Mouse (Mus musculus) hindbrain, embryonic 11.5 days (tissue): ENCODE data around the gene Lpar3. TPM values are rescaled to one million over a fixed set of nuclear protein-coding genes. Genes with fewer than 3 reads are reported as not detected.

Experiments
- ATAC-seq: fragments of 200-750 bp; cut with Nextera tagmentation; 2 replicates; pipeline ENCODE4 v1.8.0; 2017; ENCODE audit warnings: mild to moderate bottlenecking, moderate TSS enrichment, moderate library complexity; ENCODE audit not compliant: low FRiP score
- DNase-seq: peaks from one replicate; pipeline ENCODE4 v3.0.0-alpha.2; 2015; ENCODE audit warnings: low spot score
- H3K27ac ChIP-seq: fragments of 300-500 bp; sonication (generic); 2 replicates; pipeline ENCODE4 v1.5.1; 2014; ENCODE audit warnings: mild to moderate bottlenecking, low read depth, low read length
- H3K27me3 ChIP-seq: fragments of 300-500 bp; sonication (generic); 2 replicates; pipeline ENCODE4 v1.6.1; 2014; ENCODE audit warnings: mild to moderate bottlenecking, low read length, moderate library complexity, mixed read lengths; ENCODE audit not compliant: control insufficient read depth, insufficient read depth
- H3K36me3 ChIP-seq: fragments of 300-500 bp; sonication (generic); 2 replicates; pipeline ENCODE4 v1.6.1; 2014; ENCODE audit warnings: mild to moderate bottlenecking, low read length, moderate library complexity, mixed read lengths; ENCODE audit not compliant: control insufficient read depth, insufficient read depth
- H3K4me1 ChIP-seq: fragments of 300-500 bp; sonication (generic); replicated peaks from 2 replicates; pipeline ENCODE4 v1.6.1; 2014; ENCODE audit warnings: low read length, mixed read lengths; ENCODE audit not compliant: control insufficient read depth, insufficient read depth
- H3K4me2 ChIP-seq: fragments of 300-500 bp; sonication (generic); replicated peaks from 2 replicates; pipeline ENCODE4 v1.6.1; 2014; ENCODE audit warnings: mild to moderate bottlenecking, low read depth, low read length
- H3K4me3 ChIP-seq: fragments of 300-500 bp; sonication (generic); 2 replicates; pipeline ENCODE4 v1.5.1; 2014; ENCODE audit warnings: low read depth, low read length
- H3K9ac ChIP-seq: fragments of 300-500 bp; sonication (generic); 2 replicates; pipeline ENCODE4 v1.6.1; 2014; ENCODE audit warnings: low read depth, low read length
- H3K9me3 ChIP-seq: fragments of 300-500 bp; sonication (generic); 2 replicates; pipeline ENCODE4 v1.6.1; 2016; ENCODE audit warnings: low read length; ENCODE audit not compliant: control insufficient read depth
- WGBS: fragments of 180-500 bp; shearing (Covaris S2); extraction: QIAGEN DNeasy Blood & Tissue Kit; methylation state at CpG from one replicate; pipeline ENCODE4 v1.1.7; 2014; 5-methylcytosine and 5-hydroxymethylcytosine counted together
- polyA plus RNA-seq: library from polyadenylated mRNA; unstranded; fragments of >200 nt; fragmentation: Nextera tagmentation; extraction: Ambion mirVana; gene quantifications from 2 replicates; pipeline ENCODE4 v1.2.1, GENCODE M21; 2014

Lpar3 gene
- polyA plus RNA-seq, 1 experiment from 2014 or later, result 1.4 TPM

DNA sequence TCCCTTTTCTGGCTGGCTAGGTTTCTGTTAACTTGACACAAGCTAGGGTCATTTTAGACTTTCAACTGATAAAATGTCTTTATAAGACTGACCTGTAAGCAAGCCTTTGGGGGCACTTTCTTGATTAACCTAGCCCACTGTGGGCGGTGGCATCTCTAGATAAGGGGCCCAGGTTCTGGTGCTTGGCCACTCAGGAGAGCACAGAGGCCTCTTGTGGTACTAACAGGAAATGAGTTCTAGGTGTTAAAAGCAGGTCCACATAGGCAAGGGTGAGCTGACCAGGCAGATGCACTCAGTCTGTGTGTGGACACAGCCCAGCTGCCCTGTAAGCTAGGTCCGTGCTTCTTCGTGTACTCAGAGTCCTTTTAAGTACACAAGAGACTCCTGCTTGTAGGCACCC, 112.5 kb downstream of the Lpar3 start:
- H3K36me3 ChIP-seq, result no peaks in the 10 kb centered on the region
- no peaks in the 10 kb centered on the region for H3K27me3 ChIP-seq
- DNase-seq (no peak), ATAC-seq (no peak)
- H3K4me3 ChIP-seq, result no peak overlapping the region
- no peaks in the 10 kb centered on the region; the same call in 1 of the 2 replicates for H3K4me1 ChIP-seq
- 92% methylated on average over 3 of the region's 3 CpGs for WGBS
- no peak overlapping the region for H3K27ac ChIP-seq
- H3K4me2 ChIP-seq, result no peak overlapping the region
- no peaks in the 10 kb centered on the region for H3K9me3 ChIP-seq
- H3K9ac ChIP-seq, result no peak overlapping the region

DNA sequence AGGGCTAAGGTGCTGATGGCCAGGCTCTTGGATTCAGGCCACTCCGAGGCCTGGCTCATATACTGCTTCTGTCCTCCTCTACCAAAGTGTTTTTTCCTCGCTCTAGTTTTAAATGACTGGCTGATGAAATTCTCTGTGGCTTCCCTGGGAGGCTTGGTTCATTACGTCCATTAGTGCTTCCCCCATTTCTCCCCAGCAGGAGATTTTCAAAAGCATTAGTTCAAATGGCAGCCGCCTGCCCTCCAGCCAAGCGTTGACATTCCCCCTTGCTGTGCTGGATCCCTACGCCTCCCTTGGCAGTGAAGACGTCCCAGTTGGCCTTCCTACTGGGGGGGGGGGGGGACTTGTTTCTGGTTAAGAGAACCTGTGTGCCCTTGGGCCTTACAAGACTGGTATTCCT, 113.3 kb downstream of the Lpar3 start:
- WGBS, result 23% methylated on average over 7 of the region's 7 CpGs
- no peaks in the 10 kb centered on the region for H3K4me1 ChIP-seq
- H3K4me3 ChIP-seq, result no peak overlapping the region
- H3K9ac ChIP-seq, result no peak overlapping the region
- ATAC-seq (no peak), DNase-seq (no peak)
- H3K9me3 ChIP-seq, result no peaks in the 10 kb centered on the region
- H3K27ac ChIP-seq, result peak overlapping the region; percentile 8; the same call in 1 of the 2 replicates
- H3K4me2 ChIP-seq, result no peak overlapping the region
- H3K36me3 ChIP-seq, result no peaks in the 10 kb centered on the region
- no peaks in the 10 kb centered on the region for H3K27me3 ChIP-seq

Other genes starting within 250 kb of the Lpar3 start
- gene Syde2, start 233.1 kb upstream of the Lpar3 start, polyA plus RNA-seq, result 1.5 TPM in 2 replicates
- 1.0 and 1.8 TPM in 2 replicates for gene Wdr63, start 112.8 kb upstream of the Lpar3 start, polyA plus RNA-seq
- gene Mcoln3, start 103.5 kb upstream of the Lpar3 start, polyA plus RNA-seq, result 3.8 and 7.5 TPM in 2 replicates
- gene Mcoln2, start 71.1 kb upstream of the Lpar3 start, polyA plus RNA-seq, result 0.28 and 0.57 TPM in 2 replicates
- 25.1 and 28.0 TPM in 2 replicates for gene Ssx2ip, start 183.7 kb downstream of the Lpar3 start, polyA plus RNA-seq
- gene Ctbs, start 228.8 kb downstream of the Lpar3 start, polyA plus RNA-seq, result 6.7 and 8.8 TPM in 2 replicates